21 mouse cellular contexts compared by ENCODE assay signal in genomic region chr12:79785691-79786090, GRCm38 (mm10).
DNase-seq lines count a peak whose midpoint lies in the region; ATAC-seq and TF ChIP-seq lines count a peak whose summit lies in the region.
"Had no signal": no experiment of that assay in that cellular context is flagged by ENCODE, and none has a peak within 500 bp of the region (broad histone marks: within the 10 kb centered on the region; RNA-seq: fewer than 3 reads in every experiment).

No protein-coding gene starts in this region.

- H3K9me3 ChIP-seq in embryonic facial prominence, embryonic 13.5 days = no peaks in the 10 kb centered on the region; the same call in 1 of the 2 replicates
- peaks cover 7% of the 10 kb centered on the region for H3K9me3 ChIP-seq in embryonic facial prominence, embryonic 10.5 days
- no peaks in the 10 kb centered on the region; the same call in 1 of the 2 replicates for H3K9me3 ChIP-seq in lung, embryonic 16.5 days (ENCODE audit: control insufficient read depth, low read length)
- H3K9me3 ChIP-seq: forebrain, embryonic 15.5 days; heart, embryonic 15.5 days; hindbrain, embryonic 15.5 days had no signal

- H3K4me2 ChIP-seq in embryonic facial prominence, embryonic 13.5 days = no peak overlapping the region
- no peak overlapping the region for H3K4me2 ChIP-seq in lung, embryonic 16.5 days (ENCODE audit: low read depth, low read length)
- H3K4me2 ChIP-seq in myocyte (ENCODE audit: low read depth) = no peak overlapping the region
- H3K4me2 ChIP-seq: forebrain, embryonic 15.5 days; heart, embryonic 11.5 days; heart, embryonic 15.5 days; hindbrain, embryonic 15.5 days had no signal

- 83% methylated on average over 3 of the region's 3 CpGs for WGBS in embryonic facial prominence, embryonic 13.5 days
- 94% methylated on average over 3 of the region's 3 CpGs for WGBS in embryonic facial prominence, embryonic 10.5 days
- 94% methylated on average over 3 of the region's 3 CpGs for WGBS in lung, embryonic 16.5 days

- no peak overlapping the region for H3ac ChIP-seq in myocyte (ENCODE audit: control insufficient read depth, insufficient read length)

- H3K9ac ChIP-seq in embryonic facial prominence, embryonic 13.5 days = no peak overlapping the region
- no peak overlapping the region for H3K9ac ChIP-seq in lung, embryonic 16.5 days (ENCODE audit: low read length)
- H3K9ac ChIP-seq: forebrain, embryonic 15.5 days; heart, embryonic 15.5 days; hindbrain, embryonic 15.5 days had no signal

- H3K27ac ChIP-seq in embryonic facial prominence, embryonic 13.5 days = 0 out of 2 replicates have a peak overlapping the region, but pooled peaks have one; percentile 22
- no peak overlapping the region for H3K27ac ChIP-seq in embryonic facial prominence, embryonic 10.5 days (replicated peaks)
- H3K27ac ChIP-seq in lung, embryonic 16.5 days (ENCODE audit: low read length) = peak overlapping the region; percentile 54
- 0 out of 2 replicates have a peak overlapping the region, but pooled peaks have one; percentile 14 for H3K27ac ChIP-seq in brown adipose tissue, adult 24 weeks (replicated peaks; ENCODE audit: low read depth, low read length)
- H3K27ac ChIP-seq: forebrain, embryonic 15.5 days; heart, adult 2 months; heart, embryonic 15.5 days; hindbrain, embryonic 15.5 days had no signal

- no peak for DNase-seq in embryonic facial prominence, embryonic 10.5 days (ENCODE audit: low spot score)
- DNase-seq in lung, postnatal 10 days = no peak
- DNase-seq in layer of hippocampus, postnatal 10 days (ENCODE audit: low spot score in 2 of 2) = no peak
- DNase-seq: adrenal gland, postnatal 10 days; B cell, adult 2 months; cerebellum, adult 11-12 months; cerebellum, adult 9-10 months; cerebellum, postnatal 36 days; gastrocnemius, postnatal 14 days; heart, adult 2 months; heart, postnatal 14 days had no signal

- TF ChIP-seq POLR2A in myocyte (IDR thresholded peaks at IDR 0.05; ENCODE audit: insufficient read length, low read depth) = no peak

- no peaks in the 10 kb centered on the region for H3K79me2 ChIP-seq in myocyte (ENCODE audit: control insufficient read depth, insufficient read depth)

- no peaks in the 10 kb centered on the region for H3K27me3 ChIP-seq in embryonic facial prominence, embryonic 13.5 days
- H3K27me3 ChIP-seq in embryonic facial prominence, embryonic 10.5 days (replicated peaks; ENCODE audit: low read depth, poor library complexity, severe bottlenecking) = no peaks in the 10 kb centered on the region
- H3K27me3 ChIP-seq in lung, embryonic 16.5 days (ENCODE audit: control insufficient read depth, insufficient read depth, low read depth, low read length) = no peaks in the 10 kb centered on the region
- no peaks in the 10 kb centered on the region for H3K27me3 ChIP-seq in myocyte (ENCODE audit: control insufficient read depth, insufficient read depth, insufficient read length)
- H3K27me3 ChIP-seq: forebrain, embryonic 15.5 days; heart, embryonic 15.5 days; hindbrain, embryonic 15.5 days had no signal

- peaks cover 32% of the 10 kb centered on the region for H3K4me1 ChIP-seq in embryonic facial prominence, embryonic 13.5 days
- H3K4me1 ChIP-seq in embryonic facial prominence, embryonic 10.5 days = peaks cover 32% of the 10 kb centered on the region
- peaks cover 11% of the 10 kb centered on the region; the same call in 1 of the 2 replicates for H3K4me1 ChIP-seq in lung, embryonic 16.5 days (replicated peaks; ENCODE audit: control insufficient read depth, insufficient read depth, low read length)
- peaks cover 4% of the 10 kb centered on the region; the same call in 1 of the 2 replicates for H3K4me1 ChIP-seq in brown adipose tissue, adult 24 weeks (ENCODE audit: control insufficient read depth, insufficient read depth, insufficient read length, low read length)
- H3K4me1 ChIP-seq: forebrain, embryonic 15.5 days; heart, embryonic 15.5 days; hindbrain, embryonic 15.5 days had no signal

- no peak for ATAC-seq in embryonic facial prominence, embryonic 13.5 days (ENCODE audit: insufficient number of reproducible peaks, insufficient read depth, low FRiP score, low TSS enrichment, low read depth)
- ATAC-seq in lung, embryonic 16.5 days (ENCODE audit: low read depth) = no peak
- ATAC-seq: CD4-positive, CD25-positive, alpha-beta regulatory T cell, adult 4 months; forebrain, embryonic 15.5 days; intestine, postnatal 0 days had no signal

- H3K36me3 ChIP-seq in embryonic facial prominence, embryonic 13.5 days = no peaks in the 10 kb centered on the region
- H3K36me3 ChIP-seq in embryonic facial prominence, embryonic 10.5 days (replicated peaks) = peaks cover 4% of the 10 kb centered on the region
- no peaks in the 10 kb centered on the region for H3K36me3 ChIP-seq in lung, embryonic 16.5 days (ENCODE audit: control insufficient read depth, insufficient read depth, low read length)
- no peaks in the 10 kb centered on the region for H3K36me3 ChIP-seq in myocyte (ENCODE audit: control insufficient read depth, insufficient read depth)
- H3K36me3 ChIP-seq: forebrain, embryonic 15.5 days; heart, embryonic 15.5 days; hindbrain, embryonic 15.5 days had no signal

- no peak overlapping the region for H3K4me3 ChIP-seq in embryonic facial prominence, embryonic 13.5 days
- no peak overlapping the region for H3K4me3 ChIP-seq in embryonic facial prominence, embryonic 10.5 days
- no peak overlapping the region for H3K4me3 ChIP-seq in lung, embryonic 16.5 days (ENCODE audit: low read length)
- H3K4me3 ChIP-seq in brown adipose tissue, adult 24 weeks (ENCODE audit: insufficient read depth, low read depth, low read length) = no peak overlapping the region
- H3K4me3 ChIP-seq in myocyte = no peak overlapping the region
- H3K4me3 ChIP-seq: forebrain, embryonic 15.5 days; heart, adult 2 months; heart, embryonic 15.5 days; hindbrain, embryonic 15.5 days had no signal

TF ChIP-seq in myocyte, 11 proteins besides CTCF, POLR2A, EP300 and RAD21:
- TF ChIP-seq CEBPB (IDR thresholded peaks at IDR 0.05; ENCODE audit: insufficient read depth, poor library complexity, severe bottlenecking) = no peak
- TF ChIP-seq MAX (IDR thresholded peaks at IDR 0.05; ENCODE audit: low read depth) = no peak
- TF ChIP-seq POLR2AphosphoS2 (IDR thresholded peaks at IDR 0.05; ENCODE audit: insufficient read length, low read depth) = no peak
- TF ChIP-seq E2F4 (IDR thresholded peaks at IDR 0.05; ENCODE audit: insufficient read depth) = no peak
- TF ChIP-seq TCF3 (IDR thresholded peaks at IDR 0.05; ENCODE audit: insufficient read length, low read depth) = no peak
- TF ChIP-seq SRF (IDR thresholded peaks at IDR 0.05; ENCODE audit: control insufficient read depth, insufficient read length, low read depth) = no peak
- TF ChIP-seq REST (IDR thresholded peaks at IDR 0.05; ENCODE audit: insufficient read depth, insufficient read length) = no peak
- TF ChIP-seq USF1 (IDR thresholded peaks at IDR 0.05; ENCODE audit: low read depth) = no peak
- TF ChIP-seq MYOG (IDR thresholded peaks at IDR 0.05; ENCODE audit: control insufficient read depth in 1 of 3, insufficient read depth in 1 of 3, insufficient read length in 2 of 3, low read depth in 2 of 3) = peak in 1 of 3 experiments; percentile 28
- no peak for TF ChIP-seq TCF12 (IDR thresholded peaks at IDR 0.05; ENCODE audit: insufficient read depth, poor library complexity, severe bottlenecking)
- TF ChIP-seq MYOD1 (IDR thresholded peaks at IDR 0.05; ENCODE audit: control insufficient read depth in 1 of 3, insufficient read length in 2 of 3, low read depth in 2 of 3) = peak in 2 of 3 experiments; percentile 37 to 46
